In genomic region chr17:27611519-27611884, GRCm38 (mm10) we compare ENCODE assay signal across 15 mouse cellular contexts. TPM values are rescaled to one million over a fixed set of nuclear protein-coding genes. Genes with fewer than 3 reads are reported as not detected.
DNase-seq lines count a peak whose midpoint lies in the region; ATAC-seq and TF ChIP-seq lines count a peak whose summit lies in the region.
"Had no signal": no experiment of that assay in that cellular context is flagged by ENCODE, and none has a peak within 500 bp of the region (broad histone marks: within the 10 kb centered on the region; RNA-seq: fewer than 3 reads in every experiment).

No protein-coding gene starts in this region.

- TF ChIP-seq CTCF in cortical plate, adult 2 months (IDR thresholded peaks at IDR 0.05; ENCODE audit: extremely low read depth, insufficient read depth, low read length) = no peak

- peaks cover 64% of the 10 kb centered on the region for H3K4me1 ChIP-seq in heart, embryonic 12.5 days (replicated peaks)
- peaks cover 6% of the 10 kb centered on the region; the same call in 1 of the 2 replicates for H3K4me1 ChIP-seq in limb, embryonic 11.5 days (ENCODE audit: control insufficient read depth, insufficient read depth, low read length)
- H3K4me1 ChIP-seq in limb, embryonic 10.5 days = peaks cover 20% of the 10 kb centered on the region
- peaks cover 24% of the 10 kb centered on the region for H3K4me1 ChIP-seq in cortical plate, adult 2 months (ENCODE audit: control insufficient read depth, insufficient read depth, low read length)
- H3K4me1 ChIP-seq in neural tube, embryonic 15.5 days = peaks cover 56% of the 10 kb centered on the region

- no peaks in the 10 kb centered on the region for H3K9me3 ChIP-seq in heart, embryonic 12.5 days (replicated peaks)
- no peaks in the 10 kb centered on the region; the same call in 1 of the 2 replicates for H3K9me3 ChIP-seq in limb, embryonic 11.5 days (ENCODE audit: control insufficient read depth, low read length)
- H3K9me3 ChIP-seq in limb, embryonic 10.5 days (replicated peaks) = no peaks in the 10 kb centered on the region
- no peaks in the 10 kb centered on the region for H3K9me3 ChIP-seq in neural tube, embryonic 15.5 days (replicated peaks)
- H3K9me3 ChIP-seq: embryonic facial prominence, embryonic 12.5 days; stomach, embryonic 15.5 days had no signal

- no peak for DNase-seq in heart, adult 8-10 months (ENCODE audit: low spot score)
- no peak for DNase-seq in limb, embryonic 11.5 days (ENCODE audit: low spot score)
- no peak for DNase-seq in limb, embryonic 10.5 days (ENCODE audit: low spot score)
- DNase-seq in adrenal gland, adult 18-20 months (ENCODE audit: low spot score in 2 of 2) = no peak
- DNase-seq: cerebellum, adult 9-10 months; kidney, adult 8-10 months; lung, postnatal 10 days had no signal

- H3K36me3 ChIP-seq in heart, embryonic 12.5 days = peaks cover 8% of the 10 kb centered on the region; the same call in 1 of the 2 replicates
- no peaks in the 10 kb centered on the region for H3K36me3 ChIP-seq in limb, embryonic 11.5 days (ENCODE audit: control insufficient read depth, insufficient read depth, low read length)
- peaks cover 50% of the 10 kb centered on the region for H3K36me3 ChIP-seq in limb, embryonic 10.5 days
- peaks cover 5% of the 10 kb centered on the region; the same call in 1 of the 2 replicates for H3K36me3 ChIP-seq in neural tube, embryonic 15.5 days
- H3K36me3 ChIP-seq: stomach, embryonic 15.5 days had no signal

- no peak overlapping the region for H3K4me3 ChIP-seq in heart, embryonic 12.5 days
- H3K4me3 ChIP-seq in limb, embryonic 11.5 days (ENCODE audit: low read depth, low read length) = no peak overlapping the region
- no peak overlapping the region for H3K4me3 ChIP-seq in limb, embryonic 10.5 days
- no peak overlapping the region for H3K4me3 ChIP-seq in cortical plate, adult 2 months (ENCODE audit: insufficient read depth, low read length)
- no peak overlapping the region for H3K4me3 ChIP-seq in neural tube, embryonic 15.5 days (replicated peaks)
- H3K4me3 ChIP-seq: embryonic facial prominence, embryonic 12.5 days; stomach, embryonic 15.5 days had no signal

- no peak overlapping the region for H3K27ac ChIP-seq in heart, embryonic 12.5 days (ENCODE audit: poor library complexity, severe bottlenecking)
- no peak overlapping the region for H3K27ac ChIP-seq in limb, embryonic 11.5 days (replicated peaks; ENCODE audit: low read depth, low read length)
- H3K27ac ChIP-seq in limb, embryonic 10.5 days = no peak overlapping the region
- peak overlapping the region; percentile 62 for H3K27ac ChIP-seq in cortical plate, adult 2 months (ENCODE audit: insufficient read depth, low read length)
- H3K27ac ChIP-seq in neural tube, embryonic 15.5 days (replicated peaks) = peak overlapping the region; percentile 4; the same call in 1 of the 2 replicates
- H3K27ac ChIP-seq: embryonic facial prominence, embryonic 12.5 days; stomach, embryonic 15.5 days had no signal

- no peak for TF ChIP-seq POLR2A in cortical plate, adult 2 months (IDR thresholded peaks at IDR 0.05; ENCODE audit: extremely low read depth, insufficient read depth, low read length)

- no peak overlapping the region for H3K4me2 ChIP-seq in heart, embryonic 12.5 days
- H3K4me2 ChIP-seq in limb, embryonic 11.5 days (ENCODE audit: low read depth, severe bottlenecking) = no peak overlapping the region
- no peak overlapping the region; the same call in 1 of the 2 replicates for H3K4me2 ChIP-seq in neural tube, embryonic 15.5 days
- H3K4me2 ChIP-seq: embryonic facial prominence, embryonic 12.5 days; stomach, embryonic 15.5 days had no signal

- 46% methylated on average over 3 of the region's 3 CpGs for WGBS in heart, embryonic 12.5 days
- 72% methylated on average over 3 of the region's 3 CpGs for WGBS in limb, embryonic 11.5 days
- 70% methylated on average over 3 of the region's 3 CpGs for WGBS in limb, embryonic 10.5 days
- WGBS in neural tube, embryonic 15.5 days = 65% methylated on average over 3 of the region's 3 CpGs

- 0 out of 2 replicates have a peak overlapping the region, but pooled peaks have one; percentile 37 for H3K9ac ChIP-seq in heart, embryonic 12.5 days
- H3K9ac ChIP-seq in limb, embryonic 11.5 days (ENCODE audit: low read length) = 0 out of 2 replicates have a peak overlapping the region, but pooled peaks have one; percentile 3
- no peak overlapping the region for H3K9ac ChIP-seq in neural tube, embryonic 15.5 days (replicated peaks)
- H3K9ac ChIP-seq: embryonic facial prominence, embryonic 12.5 days; stomach, embryonic 15.5 days had no signal

- ATAC-seq in heart, embryonic 12.5 days (ENCODE audit: insufficient number of reproducible peaks, low FRiP score) = no peak
- ATAC-seq in limb, embryonic 11.5 days (ENCODE audit: insufficient number of reproducible peaks, low FRiP score, low TSS enrichment, low read depth) = no peak
- ATAC-seq in neural tube, embryonic 15.5 days (ENCODE audit: low FRiP score) = no peak

- no peaks in the 10 kb centered on the region for H3K27me3 ChIP-seq in heart, embryonic 12.5 days (replicated peaks)
- H3K27me3 ChIP-seq in limb, embryonic 11.5 days (ENCODE audit: control insufficient read depth, insufficient read depth, low read length) = no peaks in the 10 kb centered on the region
- H3K27me3 ChIP-seq in limb, embryonic 10.5 days (ENCODE audit: low read depth, poor library complexity, severe bottlenecking) = no peaks in the 10 kb centered on the region
- H3K27me3 ChIP-seq in neural tube, embryonic 15.5 days (replicated peaks) = no peaks in the 10 kb centered on the region
- H3K27me3 ChIP-seq: CH12.LX; embryonic facial prominence, embryonic 12.5 days; stomach, embryonic 15.5 days had no signal

RNA-seq across cellular contexts. Expression of gene Nudt3, which starts 11.8 kb away (rescaled TPM):
- 106 and 110 TPM in 2 replicates for polyA plus RNA-seq in heart, embryonic 12.5 days (2016; fragmentation: Nextera tagmentation; extraction: Ambion mirVana)
- total RNA-seq in heart, adult 8-10 months (2022) = 100 to 1,000 TPM; 349 to 367 (median 360) TPM
- polyA plus RNA-seq in limb, embryonic 11.5 days (2014; fragmentation: Nextera tagmentation; extraction: Ambion mirVana) = 29.7 and 42.2 TPM in 2 replicates
- polyA plus RNA-seq in limb, embryonic 10.5 days (2016; fragmentation: Nextera tagmentation; extraction: Ambion mirVana) = 88.2 and 96.2 TPM in 2 replicates
- 371 and 398 TPM in 2 replicates for polyA plus RNA-seq in cortical plate, adult 2 months (2012; rRNA removed)
- polyA plus RNA-seq in neural tube, embryonic 15.5 days (2015; fragmentation: Nextera tagmentation; extraction: Ambion mirVana) = 229 and 253 TPM in 2 replicates
- 100 to 1,000 TPM; 201 to 202 TPM for total RNA-seq in adrenal gland, adult 18-20 months (2021)

RNA-seq across cellular contexts. Expression of gene RPS10-NUDT3, which starts 23.5 kb away (rescaled TPM):
- polyA plus RNA-seq in heart, embryonic 12.5 days (2016; fragmentation: Nextera tagmentation; extraction: Ambion mirVana) = not detected in 2 replicates
- total RNA-seq in heart, adult 8-10 months (2022) = under 1 TPM in 1 of 4 experiments, not detected in 3; 0.98 TPM
- not detected in 2 replicates for polyA plus RNA-seq in limb, embryonic 11.5 days (2014; fragmentation: Nextera tagmentation; extraction: Ambion mirVana)
- not detected in 2 replicates for polyA plus RNA-seq in limb, embryonic 10.5 days (2016; fragmentation: Nextera tagmentation; extraction: Ambion mirVana)
- 0.15 and 0.47 TPM in 2 replicates for polyA plus RNA-seq in cortical plate, adult 2 months (2012; rRNA removed)
- polyA plus RNA-seq in neural tube, embryonic 15.5 days (2015; fragmentation: Nextera tagmentation; extraction: Ambion mirVana) = not detected in 2 replicates
- not detected for total RNA-seq in adrenal gland, adult 18-20 months (2021)
- total RNA-seq: CH12.LX; hematopoietic stem cell, adult 5-6 weeks had no signal
- polyA plus RNA-seq: brain, embryonic 14.5 days; embryonic facial prominence, embryonic 12.5 days; stomach, embryonic 15.5 days had no signal

RNA-seq across cellular contexts. Expression of gene Rps10, which starts 25.0 kb away (rescaled TPM):
- polyA plus RNA-seq in heart, embryonic 12.5 days (2016; fragmentation: Nextera tagmentation; extraction: Ambion mirVana) = 611 and 625 TPM in 2 replicates
- total RNA-seq in heart, adult 8-10 months (2022) = 100 to 1,000 TPM; 481 to 609 (median 561) TPM
- 1,013 and 1,034 TPM in 2 replicates for polyA plus RNA-seq in limb, embryonic 11.5 days (2014; fragmentation: Nextera tagmentation; extraction: Ambion mirVana)
- 875 and 1,046 TPM in 2 replicates for polyA plus RNA-seq in limb, embryonic 10.5 days (2016; fragmentation: Nextera tagmentation; extraction: Ambion mirVana)
- polyA plus RNA-seq in cortical plate, adult 2 months (2012; rRNA removed) = 525 and 561 TPM in 2 replicates
- 483 and 558 TPM in 2 replicates for polyA plus RNA-seq in neural tube, embryonic 15.5 days (2015; fragmentation: Nextera tagmentation; extraction: Ambion mirVana)
- 100 to 1,000 TPM; 930 to 948 TPM for total RNA-seq in adrenal gland, adult 18-20 months (2021)

RNA-seq across cellular contexts. Expression of gene Pacsin1, which starts 43.8 kb away (rescaled TPM):
- polyA plus RNA-seq in heart, embryonic 12.5 days (2016; fragmentation: Nextera tagmentation; extraction: Ambion mirVana) = 1.4 and 1.7 TPM in 2 replicates
- under 1 TPM; 0.09 to 0.85 (median 0.39) TPM for total RNA-seq in heart, adult 8-10 months (2022)
- polyA plus RNA-seq in limb, embryonic 11.5 days (2014; fragmentation: Nextera tagmentation; extraction: Ambion mirVana) = 5.6 and 6.5 TPM in 2 replicates
- polyA plus RNA-seq in limb, embryonic 10.5 days (2016; fragmentation: Nextera tagmentation; extraction: Ambion mirVana) = 5.8 and 6.0 TPM in 2 replicates
- polyA plus RNA-seq in cortical plate, adult 2 months (2012; rRNA removed) = 254 and 258 TPM in 2 replicates
- 62.6 and 66.7 TPM in 2 replicates for polyA plus RNA-seq in neural tube, embryonic 15.5 days (2015; fragmentation: Nextera tagmentation; extraction: Ambion mirVana)
- total RNA-seq in adrenal gland, adult 18-20 months (2021) = 1 to 10 TPM; 4.9 TPM
- total RNA-seq: hematopoietic stem cell, adult 5-6 weeks had no signal

RNA-seq across cellular contexts. Expression of gene AI413582, which starts 45.9 kb away (rescaled TPM):
- polyA plus RNA-seq in heart, embryonic 12.5 days (2016; fragmentation: Nextera tagmentation; extraction: Ambion mirVana) = 13.2 and 14.9 TPM in 2 replicates
- total RNA-seq in heart, adult 8-10 months (2022) = 10 to 100 TPM in 2 of 4 experiments, 1 to 10 TPM in 2; 6.4 to 10.3 (median 9.9) TPM
- polyA plus RNA-seq in limb, embryonic 11.5 days (2014; fragmentation: Nextera tagmentation; extraction: Ambion mirVana) = 11.0 and 11.4 TPM in 2 replicates
- polyA plus RNA-seq in limb, embryonic 10.5 days (2016; fragmentation: Nextera tagmentation; extraction: Ambion mirVana) = 9.4 TPM in 2 replicates
- polyA plus RNA-seq in cortical plate, adult 2 months (2012; rRNA removed) = 109 and 112 TPM in 2 replicates
- 70.8 and 74.9 TPM in 2 replicates for polyA plus RNA-seq in neural tube, embryonic 15.5 days (2015; fragmentation: Nextera tagmentation; extraction: Ambion mirVana)
- total RNA-seq in adrenal gland, adult 18-20 months (2021) = 10 to 100 TPM; 20.1 to 21.7 TPM

Comparison
In these comparisons a context has a peak if more than half of its experiments do, and no peak if none do; other contexts are left out.
1. H3K27ac ChIP-seq: peak in cortical plate, adult 2 months (single experiment) and neural tube, embryonic 15.5 days (single experiment); none in heart, embryonic 12.5 days (single experiment), limb, embryonic 11.5 days (single experiment) and limb, embryonic 10.5 days (single experiment).